Mouse (Mus musculus): ENCODE data around the gene Pqlc3.

The Pqlc3 gene

GRCm38 (mm10) chr12:17009466-17009865 lies 9.3 kb upstream of the Pqlc3 start:
- peak; percentile 68 for DNase-seq (ENCODE audit: low read depth, low spot score)

GRCm38 (mm10) chr12:17001211-17001610 lies 1.0 kb upstream of the Pqlc3 start:
- peak; percentile 29 for DNase-seq (ENCODE audit: low read depth, low spot score)

GRCm38 (mm10) chr12:17000628-17001027 lies 420 bp upstream of the Pqlc3 start:
- peak; percentile 44 for DNase-seq (ENCODE audit: low read depth, low spot score)

- peak; percentile 58 for DNase-seq (ENCODE audit: low read depth, low spot score)
Measured at GRCm38 (mm10) chr12:16999146-16999545, 1.1 kb downstream of the Pqlc3 start.

GRCm38 (mm10) chr12:16996886-16997462 lies 3.2 kb downstream of the Pqlc3 start:
- DNase-seq (ENCODE audit: low read depth, low spot score), result no peak

GRCm38 (mm10) chr12:16996281-16996680 lies 3.9 kb downstream of the Pqlc3 start:
- DNase-seq (ENCODE audit: low read depth, low spot score), result no peak

GRCm38 (mm10) chr12:16994291-16994690 lies 5.9 kb downstream of the Pqlc3 start:
- no peak for DNase-seq (ENCODE audit: low read depth, low spot score)

- DNase-seq (ENCODE audit: low read depth, low spot score), result no peak
Measured at GRCm38 (mm10) chr12:16992355-16992754, 7.9 kb downstream of the Pqlc3 start.

- DNase-seq (ENCODE audit: low read depth, low spot score), result no peak
Measured at GRCm38 (mm10) chr12:16991376-16991775, 8.8 kb downstream of the Pqlc3 start.

- no peak for DNase-seq (ENCODE audit: low read depth, low spot score)
Measured at GRCm38 (mm10) chr12:16985778-16986177, 14.4 kb downstream of the Pqlc3 start.

GRCm38 (mm10) chr12:16977120-16977519 lies 23.1 kb downstream of the Pqlc3 start:
- DNase-seq (ENCODE audit: low read depth, low spot score), result no peak

- DNase-seq (ENCODE audit: low read depth, low spot score), result no peak
Measured at GRCm38 (mm10) chr12:16966811-16967210, 33.4 kb downstream of the Pqlc3 start.

GRCm38 (mm10) chr12:16963354-16963753 lies 36.9 kb downstream of the Pqlc3 start:
- no peak for DNase-seq (ENCODE audit: low read depth, low spot score)

- DNase-seq (ENCODE audit: low read depth, low spot score), result peak; percentile 81
Measured at GRCm38 (mm10) chr12:16958851-16959250, 41.4 kb downstream of the Pqlc3 start.

GRCm38 (mm10) chr12:16948239-16948638 lies 52.0 kb downstream of the Pqlc3 start:
- DNase-seq (ENCODE audit: low read depth, low spot score), result no peak

- DNase-seq (ENCODE audit: low read depth, low spot score), result no peak
Measured at GRCm38 (mm10) chr12:16941976-16942375, 58.2 kb downstream of the Pqlc3 start.
